Mouse (Mus musculus) left cerebral cortex, postnatal 14 days (tissue): ENCODE data around the gene Pgam1. TPM values are rescaled to one million over a fixed set of nuclear protein-coding genes. Genes with fewer than 3 reads are reported as not detected.

Experiments
- total RNA-seq, 2 experiments: library from RNA; stranded (reverse); gene quantifications; 2 replicates each; pipeline ENCODE4 v1.2.3; 2021

The Pgam1 gene
- total RNA-seq, 2 experiments from 2014 or later = 601 to 606 TPM

Other genes starting within 250 kb of the Pgam1 start
- 10 to 100 TPM; 40.9 to 55.5 TPM for gene Slit1, start 168.3 kb upstream of the Pgam1 start, total RNA-seq
- 1 to 10 TPM; 3.0 TPM for gene Arhgap19, start 109.9 kb upstream of the Pgam1 start, total RNA-seq
- gene Frat1, start 82.0 kb upstream of the Pgam1 start, total RNA-seq = 10 to 100 TPM; 11.2 to 14.7 TPM
- gene Frat2, start 63.8 kb upstream of the Pgam1 start, total RNA-seq = 10 to 100 TPM; 10.5 to 10.6 TPM
- gene Rrp12, start 15.8 kb upstream of the Pgam1 start, total RNA-seq = 10 to 100 TPM; 39.2 to 42.1 TPM
- gene Exosc1, start 21.5 kb downstream of the Pgam1 start, total RNA-seq = 10 to 100 TPM; 21.9 to 27.2 TPM
- gene Zdhhc16, start 21.6 kb downstream of the Pgam1 start, total RNA-seq = 10 to 100 TPM; 54.9 to 60.4 TPM
- 10 to 100 TPM; 26.7 to 35.6 TPM for gene Mms19, start 69.2 kb downstream of the Pgam1 start, total RNA-seq
- 10 to 100 TPM; 11.2 to 12.8 TPM for gene Ubtd1, start 69.8 kb downstream of the Pgam1 start, total RNA-seq
- under 1 TPM in 1 of 2 experiments, not detected in 1; 0.32 TPM for gene Ankrd2, start 124.1 kb downstream of the Pgam1 start, total RNA-seq
- gene Hoga1, start 133.7 kb downstream of the Pgam1 start, total RNA-seq = 1 to 10 TPM; 4.2 to 5.6 TPM
- gene 4933411K16Rik, start 140.3 kb downstream of the Pgam1 start, total RNA-seq = under 1 TPM; 0.57 to 0.68 TPM
- 10 to 100 TPM; 65.3 to 66.9 TPM for gene Morn4, start 174.4 kb downstream of the Pgam1 start, total RNA-seq
- 10 to 100 TPM; 52.3 to 54.5 TPM for gene Pi4k2a, start 178.5 kb downstream of the Pgam1 start, total RNA-seq
- gene Avpi1, start 217.1 kb downstream of the Pgam1 start, total RNA-seq = 10 to 100 TPM; 28.8 to 29.0 TPM
- gene Marveld1, start 235.5 kb downstream of the Pgam1 start, total RNA-seq = 10 to 100 TPM; 10.3 to 11.1 TPM